Mouse (Mus musculus) C2C12 (cell line): Measurements from ENCODE around the gene Rep15. TPM values are rescaled to one million over a fixed set of nuclear protein-coding genes. Genes with fewer than 3 reads are reported as not detected.
A peak's percentile ranks its signal among the peaks of the same experiment; 100 is the strongest.

ENCODE experiments used
- H3K27me3 ChIP-seq: one replicate; pipeline ENCODE4 v1.6.1; 2011; ENCODE audit not compliant: control insufficient read depth, insufficient read depth, insufficient read length
- H3K36me3 ChIP-seq: one replicate; pipeline ENCODE4 v1.6.1; 2011; ENCODE audit not compliant: control insufficient read depth, insufficient read depth
- H3K4me3 ChIP-seq: one replicate; pipeline ENCODE4 v1.5.1; 2011; ENCODE audit warnings: mild to moderate bottlenecking, control low read depth; ENCODE audit not compliant: poor library complexity, insufficient read depth, severe bottlenecking
- H3K79me2 ChIP-seq: one replicate; pipeline ENCODE4 v1.6.1; 2011; ENCODE audit not compliant: control insufficient read depth, insufficient read depth
- H3K79me3 ChIP-seq: one replicate; pipeline ENCODE4 v1.6.1; 2011; ENCODE audit warnings: low read depth, control low read depth
- H3ac ChIP-seq: one replicate; pipeline ENCODE3; 2011; ENCODE audit warnings: low read depth; ENCODE audit not compliant: control insufficient read depth, insufficient read length
- CEBPB ChIP-seq: IDR thresholded peaks from one replicate; pipeline ENCODE4 v1.6.1; 2011; ENCODE audit warnings: low read depth, mild to moderate bottlenecking, control low read depth, moderate library complexity
- CTCF ChIP-seq: IDR thresholded peaks from one replicate; pipeline ENCODE4 v1.5.1; 2011; ENCODE audit not compliant: control insufficient read depth, insufficient read depth, insufficient read length
- FOSL1 ChIP-seq: IDR thresholded peaks from one replicate; pipeline ENCODE4 v1.8.0; 2011; ENCODE audit warnings: mild to moderate bottlenecking, low read length; ENCODE audit not compliant: poor library complexity, insufficient read depth, severe bottlenecking
- MAX ChIP-seq: IDR thresholded peaks from one replicate; pipeline ENCODE4 v1.6.1; 2011; ENCODE audit warnings: mild to moderate bottlenecking, control low read depth
- MYOD1 ChIP-seq: IDR thresholded peaks from one replicate; pipeline ENCODE4 v1.6.1; 2011; ENCODE audit warnings: low read depth; ENCODE audit not compliant: control insufficient read depth, insufficient read length
- MYOG ChIP-seq: IDR thresholded peaks from one replicate; pipeline ENCODE4 v1.6.1; 2011; ENCODE audit not compliant: control insufficient read depth, insufficient read length; ENCODE audit errors: extremely low read depth
- USF1 ChIP-seq: IDR thresholded peaks from one replicate; pipeline ENCODE4 v1.6.1; 2011; ENCODE audit warnings: low read depth, mild to moderate bottlenecking, control low read depth, moderate library complexity
- polyA plus RNA-seq: library from polyadenylated mRNA; unstranded; fragments of >200 nt; fragmentation: generic; extraction: Trizol; gene quantifications from one replicate; pipeline ENCODE4 v1.2.1, GENCODE M21; 2012; ENCODE audit warnings: missing spikeins

Rep15 gene
- polyA plus RNA-seq, 1 experiment: 0.68 TPM

GRCm38 (mm10) chr6:147030096-147030885 is 2.1 kb upstream of the Rep15 start:
- Histone ChIP-seq H3ac (no peak overlapping the region), H3K27me3 (no peaks in the 10 kb centered on the region), H3K79me3 (no peaks in the 10 kb centered on the region), H3K4me3 (no peak overlapping the region), H3K79me2 (no peaks in the 10 kb centered on the region), H3K36me3 (peaks cover 76% of the 10 kb centered on the region)
- no peak for TF ChIP-seq MYOD1
- no peak for TF ChIP-seq USF1
- TF ChIP-seq CTCF: no peak
- no peak for TF ChIP-seq FOSL1
- no peak for TF ChIP-seq CEBPB
- no peak for TF ChIP-seq MAX
- no peak for TF ChIP-seq MYOG

- Histone ChIP-seq H3K27me3 (no peaks in the 10 kb centered on the region), H3K79me2 (peaks cover 38% of the 10 kb centered on the region), H3K36me3 (peaks cover 15% of the 10 kb centered on the region), H3K4me3 (peak within 1 kb of the TSS; percentile 78), H3ac (peak within 1 kb of the TSS; percentile 97), H3K79me3 (peaks cover 16% of the 10 kb centered on the region)
- no peak for TF ChIP-seq FOSL1
- peak; percentile 44 for TF ChIP-seq MAX
- TF ChIP-seq CTCF: no peak
- TF ChIP-seq USF1: no peak
Measured at GRCm38 (mm10) chr6:147042291-147043290, 10.2 kb downstream of the Rep15 start, which contains the start of gene Mrps35. Gene Mrps35, plus strand, starts transcription at chr6:147042764.

GRCm38 (mm10) chr6:147043633-147044032 is 11.2 kb downstream of the Rep15 start:
- peak overlapping the region; percentile 78 for H3K4me3 ChIP-seq
- peaks cover 38% of the 10 kb centered on the region for H3K79me2 ChIP-seq
- peaks cover 26% of the 10 kb centered on the region for H3K36me3 ChIP-seq
- TF ChIP-seq USF1: no peak
- TF ChIP-seq MYOD1: no peak
- TF ChIP-seq CEBPB: no peak
- no peak for TF ChIP-seq MAX
- no peak for TF ChIP-seq MYOG
- no peak for TF ChIP-seq FOSL1
- no peak for TF ChIP-seq CTCF
- peaks cover 16% of the 10 kb centered on the region for H3K79me3 ChIP-seq
- no peak overlapping the region for H3ac ChIP-seq
- no peaks in the 10 kb centered on the region for H3K27me3 ChIP-seq

- Histone ChIP-seq H3ac (no peak overlapping the region), H3K79me2 (peaks cover 19% of the 10 kb centered on the region), H3K36me3 (peaks cover 62% of the 10 kb centered on the region), H3K27me3 (no peaks in the 10 kb centered on the region), H3K4me3 (no peak overlapping the region), H3K79me3 (peaks cover 2% of the 10 kb centered on the region)
- TF ChIP-seq FOSL1 (no peak), MAX (no peak), MYOD1 (no peak), CEBPB (no peak), USF1 (no peak), MYOG (no peak), CTCF (no peak)
Measured at GRCm38 (mm10) chr6:147049239-147049805, 16.9 kb downstream of the Rep15 start.

- Histone ChIP-seq H3K36me3 (peaks cover 63% of the 10 kb centered on the region), H3K27me3 (no peaks in the 10 kb centered on the region), H3K4me3 (no peak overlapping the region), H3K79me2 (no peaks in the 10 kb centered on the region), H3ac (no peak overlapping the region), H3K79me3 (no peaks in the 10 kb centered on the region)
- TF ChIP-seq MYOG (no peak), MYOD1 (no peak), MAX (no peak), USF1 (no peak), CTCF (no peak), FOSL1 (no peak), CEBPB (no peak)
Measured at GRCm38 (mm10) chr6:147051666-147052065, 19.3 kb downstream of the Rep15 start.
